Mouse (Mus musculus): ENCODE data around the gene Arhgef7. TPM values are rescaled to one million over a fixed set of nuclear protein-coding genes. Genes with fewer than 3 reads are reported as not detected.

Arhgef7 gene
- polyA plus RNA-seq, 1 experiment, result 17.4 TPM

GRCm38 (mm10) chr8:11770001-11770400 is 42.5 kb downstream of the Arhgef7 start:
- H3K27ac ChIP-seq (replicated peaks; ENCODE audit: low read depth, low read length), result no peak overlapping the region
- no peak overlapping the region for H3K4me3 ChIP-seq (ENCODE audit: insufficient read depth, low read depth, low read length)
- H3K4me1 ChIP-seq (ENCODE audit: control insufficient read depth, insufficient read depth, insufficient read length, low read length), result peaks cover 11% of the 10 kb centered on the region

GRCm38 (mm10) chr8:11770521-11771080 is 43.1 kb downstream of the Arhgef7 start:
- H3K4me1 ChIP-seq (ENCODE audit: control insufficient read depth, insufficient read depth, insufficient read length, low read length), result peaks cover 17% of the 10 kb centered on the region
- no peak overlapping the region for H3K4me3 ChIP-seq (ENCODE audit: insufficient read depth, low read depth, low read length)
- H3K27ac ChIP-seq (replicated peaks; ENCODE audit: low read depth, low read length), result no peak overlapping the region

- H3K4me1 ChIP-seq (ENCODE audit: control insufficient read depth, insufficient read depth, insufficient read length, low read length), result peaks cover 22% of the 10 kb centered on the region
- H3K27ac ChIP-seq (replicated peaks; ENCODE audit: low read depth, low read length), result no peak overlapping the region
- H3K4me3 ChIP-seq (ENCODE audit: insufficient read depth, low read depth, low read length), result no peak overlapping the region
These were observed 44.1 kb downstream of the Arhgef7 start for GRCm38 (mm10) chr8:11771608-11772007.

- Histone ChIP-seq H3K27ac (replicated peaks; ENCODE audit: low read depth, low read length) (no peak overlapping the region), H3K4me1 (ENCODE audit: control insufficient read depth, insufficient read depth, insufficient read length, low read length) (peaks cover 37% of the 10 kb centered on the region), H3K4me3 (ENCODE audit: insufficient read depth, low read depth, low read length) (no peak overlapping the region)
These were observed 46.9 kb downstream of the Arhgef7 start for GRCm38 (mm10) chr8:11774195-11775076.

DNA sequence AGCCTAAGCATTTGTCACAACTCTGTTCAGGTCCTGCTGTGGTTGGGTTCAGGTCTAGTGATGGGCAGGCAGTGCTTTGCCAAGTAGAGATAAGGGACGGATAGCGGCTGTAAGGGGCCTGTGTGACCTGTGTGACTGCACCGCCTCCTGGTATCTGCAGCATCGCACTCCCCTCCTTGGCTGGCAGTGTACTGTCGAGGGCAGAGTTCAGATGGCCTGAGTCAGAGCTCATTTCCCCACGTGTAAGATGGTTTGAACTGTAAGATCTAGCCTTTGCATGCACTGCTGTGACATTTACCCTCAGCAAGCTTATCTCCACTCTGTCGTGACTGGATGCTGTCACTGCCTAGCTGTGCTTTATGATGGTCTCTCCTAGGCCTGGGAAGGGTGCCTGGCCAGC is 48.4 kb downstream of the Arhgef7 start:
- no peak overlapping the region for H3K27ac ChIP-seq (replicated peaks; ENCODE audit: low read depth, low read length)
- peaks cover 37% of the 10 kb centered on the region for H3K4me1 ChIP-seq (ENCODE audit: control insufficient read depth, insufficient read depth, insufficient read length, low read length)
- H3K4me3 ChIP-seq (ENCODE audit: insufficient read depth, low read depth, low read length), result no peak overlapping the region

DNA sequence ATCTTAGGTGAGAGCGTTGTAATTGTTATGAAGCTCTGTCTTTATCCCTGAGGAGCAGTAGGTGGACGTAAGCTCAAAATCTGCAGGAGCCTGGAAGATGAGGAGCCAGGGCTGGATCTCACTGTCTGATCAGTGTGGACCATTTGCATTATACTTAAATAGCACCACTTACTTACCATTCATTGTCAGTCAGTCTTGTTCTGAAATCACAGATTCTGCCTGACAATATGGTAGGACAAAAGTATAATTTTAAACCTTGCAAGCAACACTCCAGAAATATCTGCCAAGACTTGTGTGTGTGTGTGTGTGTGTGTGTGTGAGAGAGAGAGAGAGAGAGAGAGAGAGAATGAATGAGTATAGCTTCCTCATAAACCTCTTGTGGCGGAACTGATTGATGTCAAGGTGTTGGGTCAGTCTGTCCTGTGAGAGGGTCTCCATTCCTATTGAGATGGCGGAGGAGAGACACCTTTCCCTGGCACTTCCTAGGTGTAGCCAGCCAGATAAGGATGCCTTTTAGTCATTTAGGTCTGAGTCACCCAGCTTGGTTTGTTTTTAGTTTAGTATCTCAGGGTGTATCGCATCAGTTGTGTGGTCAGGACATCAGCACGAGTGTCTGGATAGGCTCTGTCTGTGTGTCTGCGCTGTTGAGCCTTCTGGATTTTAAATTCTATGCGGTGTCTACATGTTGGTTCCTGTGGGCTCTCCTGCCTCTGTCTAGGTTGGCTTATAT is 49.1 kb downstream of the Arhgef7 start:
- Histone ChIP-seq H3K4me1 (ENCODE audit: control insufficient read depth, insufficient read depth, insufficient read length, low read length) (peaks cover 37% of the 10 kb centered on the region), H3K27ac (replicated peaks; ENCODE audit: low read depth, low read length) (no peak overlapping the region), H3K4me3 (ENCODE audit: insufficient read depth, low read depth, low read length) (no peak overlapping the region)

DNA sequence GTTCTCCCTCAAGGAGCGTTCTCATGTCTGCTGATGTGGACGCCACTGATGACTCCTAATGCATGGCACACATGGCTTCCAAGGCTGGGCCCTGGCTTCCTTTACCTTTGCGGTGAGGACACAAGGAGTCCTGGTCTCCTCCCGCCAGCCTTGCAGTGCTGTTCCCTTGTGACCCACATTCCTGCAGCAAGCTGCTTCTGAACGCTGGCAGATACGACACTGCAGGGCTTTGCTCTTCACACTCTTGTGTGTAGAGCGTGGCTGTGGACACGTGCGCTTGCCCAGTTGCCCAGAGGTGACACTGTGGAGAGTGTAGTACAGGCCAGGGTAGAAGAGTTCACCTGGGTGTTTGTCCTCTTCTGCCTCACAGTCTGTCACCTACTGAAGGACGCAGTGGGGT is 49.7 kb downstream of the Arhgef7 start:
- H3K27ac ChIP-seq (replicated peaks; ENCODE audit: low read depth, low read length), result no peak overlapping the region
- H3K4me1 ChIP-seq (ENCODE audit: control insufficient read depth, insufficient read depth, insufficient read length, low read length), result peaks cover 37% of the 10 kb centered on the region
- no peak overlapping the region for H3K4me3 ChIP-seq (ENCODE audit: insufficient read depth, low read depth, low read length)

- Histone ChIP-seq H3K4me1 (ENCODE audit: control insufficient read depth, insufficient read depth, insufficient read length, low read length) (peaks cover 37% of the 10 kb centered on the region), H3K4me3 (ENCODE audit: insufficient read depth, low read depth, low read length) (peak overlapping the region; percentile 56), H3K27ac (replicated peaks; ENCODE audit: low read depth, low read length) (peak overlapping the region; percentile 81)
These were observed 51.3 kb downstream of the Arhgef7 start for GRCm38 (mm10) chr8:11778646-11779433.

GRCm38 (mm10) chr8:11779844-11780634 is 52.5 kb downstream of the Arhgef7 start:
- Histone ChIP-seq H3K4me1 (ENCODE audit: control insufficient read depth, insufficient read depth, insufficient read length, low read length) (peaks cover 28% of the 10 kb centered on the region), H3K4me3 (ENCODE audit: insufficient read depth, low read depth, low read length) (peak overlapping the region; percentile 56), H3K27ac (replicated peaks; ENCODE audit: low read depth, low read length) (peak overlapping the region; percentile 81)

GRCm38 (mm10) chr8:11780641-11781040 is 53.1 kb downstream of the Arhgef7 start:
- Histone ChIP-seq H3K4me1 (ENCODE audit: control insufficient read depth, insufficient read depth, insufficient read length, low read length) (peaks cover 22% of the 10 kb centered on the region), H3K27ac (replicated peaks; ENCODE audit: low read depth, low read length) (peak overlapping the region; percentile 36; the same call in 1 of the 2 replicates)

GRCm38 (mm10) chr8:11782607-11783006 is 55.1 kb downstream of the Arhgef7 start:
- Histone ChIP-seq H3K27ac (replicated peaks; ENCODE audit: low read depth, low read length) (no peak overlapping the region), H3K4me3 (ENCODE audit: insufficient read depth, low read depth, low read length) (no peak overlapping the region), H3K4me1 (ENCODE audit: control insufficient read depth, insufficient read depth, insufficient read length, low read length) (peaks cover 10% of the 10 kb centered on the region)

More at GRCm38 (mm10) chr8:11780641-11781040, 53.1 kb downstream of the Arhgef7 start:
- peak overlapping the region; percentile 46 for H3K4me3 ChIP-seq (ENCODE audit: insufficient read depth, low read depth, low read length)

- Histone ChIP-seq H3K4me1 (ENCODE audit: control insufficient read depth, insufficient read depth, insufficient read length, low read length) (no peaks in the 10 kb centered on the region), H3K4me3 (ENCODE audit: insufficient read depth, low read depth, low read length) (no peak overlapping the region), H3K27ac (replicated peaks; ENCODE audit: low read depth, low read length) (no peak overlapping the region)
These were observed 56.5 kb downstream of the Arhgef7 start for GRCm38 (mm10) chr8:11783861-11784594.

DNA sequence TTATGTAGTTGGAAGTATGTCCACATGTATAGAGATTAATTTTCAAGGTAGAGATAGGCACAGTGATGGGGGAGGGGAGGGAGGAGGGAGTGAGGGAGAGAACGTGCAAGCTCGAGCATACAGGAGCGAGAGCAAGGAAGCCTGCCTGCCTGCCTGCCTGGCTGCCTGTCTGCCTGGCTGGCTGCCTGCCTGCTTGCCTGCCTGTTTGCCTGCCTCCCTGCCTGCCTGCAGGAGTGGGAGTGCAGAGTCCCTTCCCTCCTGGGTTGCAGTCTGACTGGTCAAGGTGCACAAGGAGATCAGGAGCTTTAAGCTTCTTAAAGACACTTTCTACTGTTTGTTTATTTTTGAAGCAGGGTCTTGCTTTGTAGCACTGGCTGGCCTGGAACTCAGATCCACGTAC is 57.6 kb downstream of the Arhgef7 start:
- no peak overlapping the region for H3K27ac ChIP-seq (replicated peaks; ENCODE audit: low read depth, low read length)

More for the DNA sequence above, 57.6 kb downstream of the Arhgef7 start:
- no peak overlapping the region for H3K4me3 ChIP-seq (ENCODE audit: insufficient read depth, low read depth, low read length)
- no peaks in the 10 kb centered on the region for H3K4me1 ChIP-seq (ENCODE audit: control insufficient read depth, insufficient read depth, insufficient read length, low read length)

All from brown adipose tissue, adult 24 weeks (tissue).